Mouse (Mus musculus) E14TG2a.4 (cell line): Measurements from ENCODE around the gene Optn.

Source experiments
- CTCF ChIP-seq: conservative IDR thresholded peaks from 2 replicates; pipeline ENCODE4 v1.5.1; 2014; ENCODE audit warnings: low read length
- NANOG ChIP-seq: IDR thresholded peaks from 2 replicates; pipeline ENCODE4 v1.6.1; 2014; ENCODE audit warnings: borderline replicate concordance, low read length, mixed read lengths
- POU5F1 ChIP-seq: IDR thresholded peaks from 2 replicates; pipeline ENCODE4 v1.6.1; 2014; ENCODE audit warnings: low read length, borderline replicate concordance

DNA sequence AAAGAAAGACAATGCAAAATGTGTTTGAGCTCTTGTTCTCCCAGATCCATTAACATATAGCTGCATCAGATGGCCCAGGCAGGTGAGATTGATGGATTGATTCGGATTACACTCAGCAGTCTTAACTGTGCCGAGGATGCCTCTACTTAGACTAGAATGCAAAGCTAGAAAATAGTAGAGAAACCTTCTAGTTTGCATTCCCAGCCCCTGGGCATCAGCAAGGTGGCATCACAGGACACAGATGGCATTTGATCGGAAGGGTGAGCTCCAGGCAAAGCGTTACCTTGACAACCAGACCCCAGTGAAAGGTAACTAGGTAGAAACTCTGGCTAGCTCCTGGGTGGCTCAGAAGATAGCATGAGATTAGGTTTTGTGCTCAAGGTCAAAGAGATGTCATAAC, 396 bp upstream of the Optn start:
- no peak for TF ChIP-seq CTCF
- TF ChIP-seq NANOG, result no peak
- TF ChIP-seq POU5F1, result no peak
